Mouse (Mus musculus) erythroblast, embryonic 14.5 days (primary cell): Measurements from ENCODE around the gene Hoxb2.

Experiments
- GATA1 ChIP-seq: IDR thresholded peaks from 2 replicates; pipeline ENCODE4 v1.6.1; 2012; ENCODE audit warnings: low read length, inconsistent platforms, mixed read lengths
- TAL1 ChIP-seq: IDR thresholded peaks from 3 replicates; pipeline ENCODE4 v1.6.1; 2012; ENCODE audit warnings: low read length, inconsistent platforms, mixed read lengths

DNA sequence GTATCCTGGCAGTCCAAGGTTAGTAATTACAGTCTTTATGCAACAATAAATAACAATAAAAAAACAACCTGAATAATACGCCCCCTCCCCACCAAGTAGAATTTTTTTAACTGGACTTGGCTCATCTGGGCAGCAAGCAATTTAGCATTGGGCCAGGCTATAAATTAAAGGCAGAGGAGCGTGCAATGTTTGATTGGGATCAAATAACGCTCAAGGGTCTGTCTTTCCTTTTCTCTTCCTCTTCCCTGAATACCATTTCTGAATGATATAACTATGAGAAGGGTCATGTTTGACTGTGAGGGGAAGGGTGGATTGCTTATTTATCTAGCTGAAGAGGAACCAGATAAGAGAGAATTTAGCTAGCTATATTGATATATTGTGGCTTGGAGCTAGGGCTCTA, 1.3 kb upstream of the Hoxb2 start:
- no peak for TF ChIP-seq TAL1
- no peak for TF ChIP-seq GATA1
